Mouse (Mus musculus) ES-E14 (cell line): ENCODE measurements at regions not wholly inside any gene's neighbourhood (a gene's known extent, or its start where the extent isn't known, plus 50 kb on each side); places are given as distances from the start of the nearest gene placed in this dataset.

Source experiments
- DNase-seq: peaks from one replicate; pipeline ENCODE4 v3.0.0-alpha.2; 2013; ENCODE audit warnings: low read depth, low spot score
- H3K27ac ChIP-seq: 2 replicates; pipeline ENCODE4 v1.5.1; 2012; ENCODE audit warnings: low read depth, mild to moderate bottlenecking, low read length, moderate library complexity, mixed read lengths; ENCODE audit not compliant: poor library complexity, insufficient read depth, severe bottlenecking
- H3K36me3 ChIP-seq: 2 replicates; pipeline ENCODE4 v1.6.1; 2012; ENCODE audit warnings: mild to moderate bottlenecking, low read length, moderate library complexity, mixed read lengths; ENCODE audit not compliant: control insufficient read depth, poor library complexity, insufficient read depth, severe bottlenecking
- H3K4me1 ChIP-seq, 2 experiments: fragments of 150-350 bp in 1 of 2; sonication (generic) in 1 of 2; 2 replicates each; pipeline ENCODE4 v1.6.1; 2012; ENCODE audit warnings: low read length in 2 of 2, mild to moderate bottlenecking in 1 of 2, mixed read lengths in 1 of 2; ENCODE audit not compliant: control insufficient read depth in 2 of 2, insufficient read depth in 2 of 2, poor library complexity in 1 of 2
- H3K4me3 ChIP-seq, 2 experiments: fragments of 150-350 bp in 1 of 2; sonication (generic) in 1 of 2; 2 replicates each; pipeline ENCODE4 v1.5.1; 2012; ENCODE audit warnings: low read length in 2 of 2, low read depth in 1 of 2, mild to moderate bottlenecking in 1 of 2, mixed read lengths in 1 of 2; ENCODE audit not compliant: insufficient read depth in 1 of 2, poor library complexity in 1 of 2, severe bottlenecking in 1 of 2
- H3K9ac ChIP-seq: 2 replicates; pipeline ENCODE4 v1.6.1; 2012; ENCODE audit warnings: low read depth, mild to moderate bottlenecking, low read length, mixed read lengths; ENCODE audit not compliant: poor library complexity, insufficient read depth, severe bottlenecking
- H3K9me3 ChIP-seq: fragments of 150-350 bp; sonication (generic); 2 replicates; pipeline ENCODE4 v1.6.1; 2012; ENCODE audit warnings: low read depth, mild to moderate bottlenecking, low read length; ENCODE audit not compliant: control insufficient read depth, insufficient read depth
- CHD2 ChIP-seq: IDR thresholded peaks from 2 replicates; pipeline ENCODE4 v1.6.1; 2014; ENCODE audit warnings: mild to moderate bottlenecking, low read depth, low read length, inconsistent platforms
- HCFC1 ChIP-seq: IDR thresholded peaks from 2 replicates; pipeline ENCODE4 v1.6.1; 2012; ENCODE audit warnings: low read length, inconsistent platforms, borderline replicate concordance; ENCODE audit not compliant: insufficient read depth
- MAFK ChIP-seq: IDR thresholded peaks from 2 replicates; pipeline ENCODE4 v1.6.1; 2014; ENCODE audit warnings: mild to moderate bottlenecking, low read depth, low read length, inconsistent platforms; ENCODE audit not compliant: insufficient read depth
- ZC3H11A ChIP-seq: IDR thresholded peaks from 2 replicates; pipeline ENCODE4 v1.6.1; 2012; ENCODE audit warnings: low read depth, mild to moderate bottlenecking, inconsistent platforms, low read length, borderline replicate concordance
- ZNF384 ChIP-seq: IDR thresholded peaks from 2 replicates; pipeline ENCODE4 v1.6.1; 2012; ENCODE audit warnings: low read depth, low read length, inconsistent platforms
- in situ Hi-C, 2 experiments: fragments of 600-800 bp; cut with MboI; formaldehyde crosslinking; loops; one replicate each; pipeline ENCODE4 v1.15.1; 2025; ENCODE audit warnings: low sequenced_read_pairs in 2 of 2, inconsistent platforms in 1 of 2; ENCODE audit not compliant: unreplicated experiment in 2 of 2

DNA sequence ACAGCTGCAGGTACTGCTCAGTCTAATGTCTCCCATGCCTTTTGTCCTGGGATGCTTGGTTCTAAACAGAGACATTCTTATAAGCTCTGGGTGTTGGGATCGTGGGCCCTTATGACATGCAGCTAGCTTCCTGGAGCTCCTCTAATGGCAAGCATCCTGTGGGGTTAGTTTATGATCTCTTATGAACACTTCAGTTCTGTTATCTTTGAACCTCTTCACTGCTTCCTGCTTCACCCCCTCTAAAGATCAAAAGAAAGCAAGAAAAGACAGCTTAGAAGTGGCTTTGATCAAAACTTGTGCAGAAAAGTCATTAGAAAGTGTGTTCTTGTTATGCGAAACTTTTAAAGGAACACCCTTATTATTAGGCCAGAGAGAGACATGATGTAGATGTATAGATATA is 492.3 kb upstream of the Cntn5 start:
- Histone ChIP-seq H3K4me3 (no peak overlapping the region), H3K9me3 (no peaks in the 10 kb centered on the region), H3K27ac (no peak overlapping the region), H3K36me3 (no peaks in the 10 kb centered on the region), H3K4me1 (peaks cover 0 to 6% of the 10 kb centered on the region in 2 experiments; a peak in 2 of 4 replicates), H3K9ac (no peak overlapping the region)
- in situ Hi-C loops = no loop called here
- TF ChIP-seq MAFK (no peak), ZC3H11A (no peak), HCFC1 (no peak), CHD2 (no peak), ZNF384 (no peak)
- no peak for DNase-seq

- Histone ChIP-seq H3K27ac (no peak overlapping the region), H3K9me3 (no peaks in the 10 kb centered on the region; the same call in 1 of the 2 replicates), H3K36me3 (no peaks in the 10 kb centered on the region), H3K9ac (no peak overlapping the region), H3K4me3 (no peak overlapping the region), H3K4me1 (peaks cover 0 to 3% of the 10 kb centered on the region in 2 experiments; a peak in 2 of 4 replicates)
- DNase-seq = no peak
- TF ChIP-seq CHD2 (no peak), HCFC1 (no peak), ZNF384 (no peak), MAFK (no peak), ZC3H11A (no peak)
- in situ Hi-C loops = no loop called here
These were observed 477.1 kb upstream of the Cntn5 start for GRCm38 (mm10) chr9:11381648-11382075.

DNA sequence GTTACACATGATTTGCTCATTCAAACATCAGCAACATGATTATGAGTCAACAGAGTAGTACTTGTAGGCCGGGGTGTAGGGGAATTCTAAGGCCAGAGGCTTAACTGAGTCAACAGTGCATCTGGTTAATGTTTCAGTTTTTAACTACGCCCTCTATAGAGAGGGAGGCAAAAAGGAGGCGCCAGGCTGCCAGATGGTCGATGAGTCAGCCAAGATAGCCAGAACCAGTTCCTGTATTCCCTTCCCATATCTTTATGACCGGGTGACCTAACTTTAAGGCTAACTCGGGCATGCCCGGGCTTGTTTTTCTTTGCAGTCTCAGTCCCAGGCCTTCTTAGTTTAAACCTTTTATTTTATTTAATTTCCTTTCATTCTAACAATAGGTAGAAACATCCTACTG is 476.0 kb upstream of the Cntn5 start:
- Histone ChIP-seq H3K36me3 (no peaks in the 10 kb centered on the region), H3K4me3 (no peak overlapping the region), H3K4me1 (peaks cover 0 to 3% of the 10 kb centered on the region in 2 experiments; a peak in 2 of 4 replicates), H3K9me3 (no peaks in the 10 kb centered on the region; the same call in 1 of the 2 replicates), H3K9ac (no peak overlapping the region), H3K27ac (peak overlapping the region; percentile 29; the same call in 1 of the 2 replicates)
- TF ChIP-seq HCFC1 (no peak), CHD2 (no peak), ZNF384 (no peak), MAFK (no peak), ZC3H11A (no peak)
- in situ Hi-C loops = no loop called here
- DNase-seq = no peak

- in situ Hi-C loops = no loop called here
- TF ChIP-seq CHD2 = no peak
- no peak for TF ChIP-seq HCFC1
These were observed 473.5 kb upstream of the Cntn5 start for GRCm38 (mm10) chr9:11378046-11378445.

GRCm38 (mm10) chr9:11377586-11377985 is 473.0 kb upstream of the Cntn5 start:
- TF ChIP-seq ZNF384 (no peak), ZC3H11A (no peak), HCFC1 (no peak), MAFK (no peak), CHD2 (no peak)
- Histone ChIP-seq H3K4me1 (peaks cover 0 to 3% of the 10 kb centered on the region in 2 experiments; a peak in 2 of 4 replicates), H3K9ac (no peak overlapping the region), H3K36me3 (no peaks in the 10 kb centered on the region), H3K9me3 (no peaks in the 10 kb centered on the region; the same call in 1 of the 2 replicates), H3K27ac (no peak overlapping the region), H3K4me3 (no peak overlapping the region)
- no peak for DNase-seq
- in situ Hi-C loops = no loop called here

More at GRCm38 (mm10) chr9:11378046-11378445, 473.5 kb upstream of the Cntn5 start:
- Histone ChIP-seq H3K4me3 (no peak overlapping the region), H3K4me1 (peaks cover 0 to 3% of the 10 kb centered on the region in 2 experiments; a peak in 2 of 4 replicates), H3K36me3 (no peaks in the 10 kb centered on the region), H3K9ac (no peak overlapping the region), H3K9me3 (no peaks in the 10 kb centered on the region; the same call in 1 of the 2 replicates), H3K27ac (no peak overlapping the region)
- DNase-seq = no peak
